Mouse (Mus musculus) midbrain, embryonic 16.5 days (tissue): ENCODE measurements at regions not wholly inside any gene's neighbourhood (a gene's known extent, or its start where the extent isn't known, plus 50 kb on each side); places are given as distances from the start of the nearest gene placed in this dataset.
A peak's percentile ranks its signal among the peaks of the same experiment; 100 is the strongest.
"Not testable (repeated sequence)": the region's sequence is repeated elsewhere in the genome, so short reads cannot be mapped to it uniquely, and the experiment has no call there.

Experiments
- ATAC-seq: fragments of 200-750 bp; cut with Nextera tagmentation; 2 replicates; pipeline ENCODE4 v1.8.0; 2017; ENCODE audit warnings: moderate TSS enrichment
- H3K27ac ChIP-seq: fragments of 300-500 bp; sonication (generic); 2 replicates; pipeline ENCODE4 v1.5.1; 2014; ENCODE audit warnings: mild to moderate bottlenecking, low read length, mixed read lengths
- H3K27me3 ChIP-seq: fragments of 300-500 bp; sonication (generic); 2 replicates; pipeline ENCODE4 v1.6.1; 2014; ENCODE audit warnings: low read depth, low read length, mixed read lengths; ENCODE audit not compliant: control insufficient read depth, insufficient read depth
- H3K36me3 ChIP-seq: fragments of 300-500 bp; sonication (generic); 2 replicates; pipeline ENCODE4 v1.6.1; 2014; ENCODE audit warnings: mild to moderate bottlenecking, low read length, moderate library complexity, mixed read lengths; ENCODE audit not compliant: control insufficient read depth, insufficient read depth
- H3K4me1 ChIP-seq: fragments of 300-500 bp; sonication (generic); 2 replicates; pipeline ENCODE4 v1.6.1; 2014; ENCODE audit warnings: mild to moderate bottlenecking, low read length, mixed read lengths; ENCODE audit not compliant: control insufficient read depth, insufficient read depth
- H3K4me2 ChIP-seq: fragments of 300-500 bp; sonication (generic); 2 replicates; pipeline ENCODE4 v1.6.1; 2014; ENCODE audit warnings: mild to moderate bottlenecking, low read length, mixed read lengths
- H3K4me3 ChIP-seq: fragments of 300-500 bp; sonication (generic); 2 replicates; pipeline ENCODE4 v1.5.1; 2014; ENCODE audit warnings: low read depth, mild to moderate bottlenecking, low read length, moderate library complexity, mixed read lengths
- H3K9ac ChIP-seq: fragments of 300-500 bp; sonication (generic); 2 replicates; pipeline ENCODE4 v1.6.1; 2014; ENCODE audit warnings: low read depth, low read length, mixed read lengths
- H3K9me3 ChIP-seq: fragments of 300-500 bp; sonication (generic); replicated peaks from 2 replicates; pipeline ENCODE4 v1.6.1; 2014; ENCODE audit warnings: mild to moderate bottlenecking, low read length, mixed read lengths; ENCODE audit not compliant: control insufficient read depth, poor library complexity, severe bottlenecking
- WGBS: fragments of 180-500 bp; shearing (Covaris S2); extraction: QIAGEN DNeasy Blood & Tissue Kit; methylation state at CpG from one replicate; pipeline ENCODE4 v1.1.7; 2014; 5-methylcytosine and 5-hydroxymethylcytosine counted together

GRCm38 (mm10) chrX:157107747-157108146, 307.4 kb downstream of the Phex start:
- no peak for ATAC-seq

GRCm38 (mm10) chrX:157080025-157080424, 335.1 kb downstream of the Phex start:
- Histone ChIP-seq H3K4me2 (no peak overlapping the region), H3K4me3 (no peak overlapping the region), H3K4me1 (no peaks in the 10 kb centered on the region), H3K9ac (no peak overlapping the region), H3K36me3 (no peaks in the 10 kb centered on the region), H3K9me3 (no peaks in the 10 kb centered on the region), H3K27ac (no peak overlapping the region), H3K27me3 (no peaks in the 10 kb centered on the region)
- no peak for ATAC-seq

More at GRCm38 (mm10) chrX:157107747-157108146, 307.4 kb downstream of the Phex start:
- Histone ChIP-seq H3K4me1 (no peaks in the 10 kb centered on the region), H3K27me3 (no peaks in the 10 kb centered on the region), H3K9ac (no peak overlapping the region), H3K36me3 (no peaks in the 10 kb centered on the region), H3K4me3 (no peak overlapping the region), H3K9me3 (no peaks in the 10 kb centered on the region), H3K4me2 (no peak overlapping the region), H3K27ac (no peak overlapping the region)

- Histone ChIP-seq H3K27ac (no peak overlapping the region), H3K36me3 (no peaks in the 10 kb centered on the region), H3K9ac (no peak overlapping the region), H3K27me3 (no peaks in the 10 kb centered on the region), H3K4me1 (no peaks in the 10 kb centered on the region), H3K9me3 (no peaks in the 10 kb centered on the region), H3K4me3 (no peak overlapping the region), H3K4me2 (no peak overlapping the region)
- no peak for ATAC-seq
- WGBS = 23% methylated on average over 2 of the region's 2 CpGs
Measured at GRCm38 (mm10) chrX:157079606-157080005, 335.5 kb downstream of the Phex start.

GRCm38 (mm10) chrX:157078061-157078460, 337.1 kb downstream of the Phex start:
- H3K9ac ChIP-seq, H3K4me3 ChIP-seq, H3K36me3 ChIP-seq, H3K9me3 ChIP-seq, H3K27me3 ChIP-seq, ATAC-seq, H3K27ac ChIP-seq, H3K4me2 ChIP-seq, H3K4me1 ChIP-seq: not testable (repeated sequence)
- 90% methylated on average over 4 of the region's 5 CpGs for WGBS

GRCm38 (mm10) chrX:157076193-157076592, 338.9 kb downstream of the Phex start:
- no peaks in the 10 kb centered on the region for H3K27me3 ChIP-seq
- H3K9ac ChIP-seq = no peak overlapping the region
- no peaks in the 10 kb centered on the region for H3K9me3 ChIP-seq
- no peaks in the 10 kb centered on the region for H3K4me1 ChIP-seq
- ATAC-seq = no peak
- no peak overlapping the region for H3K4me2 ChIP-seq
- no peaks in the 10 kb centered on the region for H3K36me3 ChIP-seq
- H3K27ac ChIP-seq = no peak overlapping the region
- no peak overlapping the region for H3K4me3 ChIP-seq

- no peak overlapping the region for H3K4me3 ChIP-seq
- H3K9ac ChIP-seq = no peak overlapping the region
- no peaks in the 10 kb centered on the region; the same call in 1 of the 2 replicates for H3K4me1 ChIP-seq
- no peaks in the 10 kb centered on the region for H3K9me3 ChIP-seq
- WGBS = 10% methylated on average over 2 of the region's 2 CpGs
- H3K36me3 ChIP-seq = no peaks in the 10 kb centered on the region
- H3K27me3 ChIP-seq = no peaks in the 10 kb centered on the region
- H3K4me2 ChIP-seq = no peak overlapping the region
- peak overlapping the region; percentile 19 for H3K27ac ChIP-seq
- ATAC-seq = peak; percentile 87
Measured at GRCm38 (mm10) chrX:157051629-157052315, 363.3 kb downstream of the Phex start.

- Histone ChIP-seq H3K27ac (no peak overlapping the region), H3K4me2 (no peak overlapping the region), H3K9me3 (no peaks in the 10 kb centered on the region), H3K4me3 (no peak overlapping the region), H3K4me1 (no peaks in the 10 kb centered on the region), H3K27me3 (no peaks in the 10 kb centered on the region), H3K36me3 (no peaks in the 10 kb centered on the region), H3K9ac (no peak overlapping the region)
- ATAC-seq = no peak
Measured at GRCm38 (mm10) chrX:157028913-157029312, 386.2 kb downstream of the Phex start.

GRCm38 (mm10) chrX:157024343-157024742, 390.8 kb downstream of the Phex start:
- Histone ChIP-seq H3K36me3 (no peaks in the 10 kb centered on the region), H3K4me3 (no peak overlapping the region), H3K4me1 (no peaks in the 10 kb centered on the region), H3K4me2 (no peak overlapping the region), H3K27ac (no peak overlapping the region), H3K9ac (no peak overlapping the region), H3K27me3 (no peaks in the 10 kb centered on the region), H3K9me3 (no peaks in the 10 kb centered on the region)
- no peak for ATAC-seq

GRCm38 (mm10) chrX:157021851-157022250, 393.3 kb downstream of the Phex start:
- ATAC-seq = no peak
- WGBS = 84% methylated on average over 1 of the region's 1 CpGs
- no peak overlapping the region for H3K27ac ChIP-seq

More at GRCm38 (mm10) chrX:157021851-157022250, 393.3 kb downstream of the Phex start:
- no peaks in the 10 kb centered on the region for H3K4me1 ChIP-seq
- H3K27me3 ChIP-seq = no peaks in the 10 kb centered on the region
- H3K4me2 ChIP-seq = no peak overlapping the region
- H3K36me3 ChIP-seq = no peaks in the 10 kb centered on the region
- H3K4me3 ChIP-seq = no peak overlapping the region
- H3K9me3 ChIP-seq = no peaks in the 10 kb centered on the region
- H3K9ac ChIP-seq = no peak overlapping the region
